Mouse (Mus musculus): ENCODE measurements around the gene Zfp664.

DNA sequence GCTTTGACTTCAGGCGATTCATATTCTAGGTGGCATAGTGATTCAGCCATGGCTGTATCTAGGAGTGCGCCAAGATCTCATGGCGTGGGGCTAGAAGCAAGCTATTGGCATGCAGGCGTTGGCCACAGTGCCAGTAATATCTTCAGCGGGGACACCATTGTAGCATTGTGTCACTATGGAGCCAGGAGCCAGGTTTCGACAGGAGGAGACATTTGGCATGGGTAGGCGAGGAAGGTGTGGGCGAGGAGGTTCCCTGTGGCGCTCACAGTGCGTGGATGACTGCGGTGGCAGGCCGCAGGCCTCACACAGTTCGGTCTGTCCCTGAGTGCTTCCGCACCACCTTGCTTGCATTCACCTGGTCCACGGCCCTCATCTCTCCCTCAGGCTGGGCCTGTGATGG is 27.3 kb upstream of the Zfp664 start:
- TF ChIP-seq POLR2AphosphoS5 (IDR thresholded peaks at IDR 0.05; ENCODE audit: insufficient replicate concordance, low read depth, low read length) (no peak), CTCF (IDR thresholded peaks at IDR 0.05; ENCODE audit: low read depth, low read length) (no peak), GATA1 (IDR thresholded peaks at IDR 0.05; ENCODE audit: borderline replicate concordance, low read length) (no peak)
